Mouse (Mus musculus): ENCODE measurements at regions not wholly inside any gene's neighbourhood (a gene's known extent, or its start where the extent isn't known, plus 50 kb on each side); places are given as distances from the start of the nearest gene placed in this dataset.

- H3K9me3 ChIP-seq = no peaks in the 10 kb centered on the region
- no peak overlapping the region for H3K27ac ChIP-seq
- no peak overlapping the region for H3K4me3 ChIP-seq (replicated peaks)
- no peaks in the 10 kb centered on the region for H3K36me3 ChIP-seq
- H3K4me1 ChIP-seq (replicated peaks) = peaks cover 15% of the 10 kb centered on the region
- no peak overlapping the region for H3K4me2 ChIP-seq (replicated peaks)
- H3K9ac ChIP-seq (replicated peaks) = no peak overlapping the region
- ATAC-seq = no peak
- no peaks in the 10 kb centered on the region for H3K27me3 ChIP-seq
- 82% methylated on average over 5 of the region's 5 CpGs for WGBS
Measured at GRCm38 (mm10) chr3:50916305-50916854, 307.9 kb upstream of the Noct start.

- no peak overlapping the region for H3K9ac ChIP-seq (replicated peaks)
- no peak overlapping the region for H3K27ac ChIP-seq
- no peak for ATAC-seq
- 95% methylated on average over 10 of the region's 10 CpGs for WGBS
- no peaks in the 10 kb centered on the region for H3K27me3 ChIP-seq
- H3K4me1 ChIP-seq (replicated peaks) = peaks cover 7% of the 10 kb centered on the region
- no peak overlapping the region for H3K4me2 ChIP-seq (replicated peaks)
- no peaks in the 10 kb centered on the region for H3K36me3 ChIP-seq
- 0 out of 2 replicates have a peak, but pooled peaks cover 5% of the 10 kb centered on the region for H3K9me3 ChIP-seq
- H3K4me3 ChIP-seq (replicated peaks) = no peak overlapping the region
Measured at GRCm38 (mm10) chr3:50922347-50922746, 301.9 kb upstream of the Noct start.

GRCm38 (mm10) chr3:50922832-50923231 is 301.4 kb upstream of the Noct start:
- H3K27ac ChIP-seq = no peak overlapping the region

GRCm38 (mm10) chr3:50923327-50923726 is 300.9 kb upstream of the Noct start:
- 44% methylated on average over 7 of the region's 7 CpGs for WGBS
- no peaks in the 10 kb centered on the region for H3K27me3 ChIP-seq
- ATAC-seq = peak; percentile 89

More at GRCm38 (mm10) chr3:50922832-50923231, 301.4 kb upstream of the Noct start:
- Histone ChIP-seq H3K4me2 (replicated peaks) (no peak overlapping the region), H3K9ac (replicated peaks) (no peak overlapping the region), H3K9me3 (0 out of 2 replicates have a peak, but pooled peaks cover 5% of the 10 kb centered on the region), H3K4me1 (replicated peaks) (peaks cover 9% of the 10 kb centered on the region), H3K36me3 (no peaks in the 10 kb centered on the region), H3K27me3 (no peaks in the 10 kb centered on the region), H3K4me3 (replicated peaks) (no peak overlapping the region)
- no peak for ATAC-seq
- WGBS = 76% methylated on average over 5 of the region's 5 CpGs

GRCm38 (mm10) chr3:50927318-50927717 is 296.9 kb upstream of the Noct start:
- Histone ChIP-seq H3K27me3 (no peaks in the 10 kb centered on the region), H3K4me3 (replicated peaks) (no peak overlapping the region), H3K4me1 (replicated peaks) (peaks cover 12% of the 10 kb centered on the region), H3K36me3 (no peaks in the 10 kb centered on the region), H3K27ac (no peak overlapping the region), H3K9ac (replicated peaks) (no peak overlapping the region), H3K4me2 (replicated peaks) (no peak overlapping the region), H3K9me3 (0 out of 2 replicates have a peak, but pooled peaks cover 5% of the 10 kb centered on the region)
- ATAC-seq = no peak
- 83% methylated on average over 4 of the region's 4 CpGs for WGBS

More at GRCm38 (mm10) chr3:50923327-50923726, 300.9 kb upstream of the Noct start:
- Histone ChIP-seq H3K4me1 (replicated peaks) (peaks cover 9% of the 10 kb centered on the region), H3K9me3 (0 out of 2 replicates have a peak, but pooled peaks cover 5% of the 10 kb centered on the region), H3K9ac (replicated peaks) (no peak overlapping the region), H3K4me3 (replicated peaks) (no peak overlapping the region), H3K4me2 (replicated peaks) (no peak overlapping the region), H3K36me3 (no peaks in the 10 kb centered on the region), H3K27ac (no peak overlapping the region)

- H3K9ac ChIP-seq (replicated peaks) = no peak overlapping the region
- H3K27ac ChIP-seq = no peak overlapping the region
- WGBS = 100% methylated on average over 1 of the region's 1 CpGs
- peaks cover 14% of the 10 kb centered on the region; the same call in 1 of the 2 replicates for H3K4me1 ChIP-seq (replicated peaks)
- 0 out of 2 replicates have a peak, but pooled peaks cover 5% of the 10 kb centered on the region for H3K9me3 ChIP-seq
- no peak for ATAC-seq
- H3K4me3 ChIP-seq (replicated peaks) = no peak overlapping the region
- no peaks in the 10 kb centered on the region for H3K27me3 ChIP-seq
- H3K4me2 ChIP-seq (replicated peaks) = no peak overlapping the region
- no peaks in the 10 kb centered on the region for H3K36me3 ChIP-seq
Measured at GRCm38 (mm10) chr3:50929013-50929412, 295.2 kb upstream of the Noct start.

- WGBS = 78% methylated on average over 10 of the region's 10 CpGs
- Histone ChIP-seq H3K4me3 (replicated peaks) (no peak overlapping the region), H3K36me3 (no peaks in the 10 kb centered on the region)
Measured at GRCm38 (mm10) chr3:50932397-50933089, 291.7 kb upstream of the Noct start.

GRCm38 (mm10) chr3:50933090-50933443 is 291.2 kb upstream of the Noct start:
- WGBS = 61% methylated on average over 3 of the region's 3 CpGs
- H3K4me1 ChIP-seq (replicated peaks) = peaks cover 12% of the 10 kb centered on the region; the same call in 1 of the 2 replicates
- H3K4me2 ChIP-seq (replicated peaks) = no peak overlapping the region
- H3K9ac ChIP-seq (replicated peaks) = no peak overlapping the region
- H3K27ac ChIP-seq = peak overlapping the region; percentile 21; the same call in 1 of the 2 replicates
- no peak overlapping the region for H3K4me3 ChIP-seq (replicated peaks)
- no peaks in the 10 kb centered on the region for H3K36me3 ChIP-seq
- H3K27me3 ChIP-seq = no peaks in the 10 kb centered on the region
- no peaks in the 10 kb centered on the region for H3K9me3 ChIP-seq
- ATAC-seq = no peak

More at GRCm38 (mm10) chr3:50932397-50933089, 291.7 kb upstream of the Noct start:
- no peaks in the 10 kb centered on the region for H3K27me3 ChIP-seq
- peaks cover 12% of the 10 kb centered on the region; the same call in 1 of the 2 replicates for H3K4me1 ChIP-seq (replicated peaks)
- H3K4me2 ChIP-seq (replicated peaks) = no peak overlapping the region
- no peaks in the 10 kb centered on the region for H3K9me3 ChIP-seq
- peak overlapping the region; percentile 21; the same call in 1 of the 2 replicates for H3K27ac ChIP-seq
- ATAC-seq = no peak
- no peak overlapping the region for H3K9ac ChIP-seq (replicated peaks)

- Histone ChIP-seq H3K27ac (no peak overlapping the region), H3K9ac (replicated peaks) (no peak overlapping the region), H3K36me3 (no peaks in the 10 kb centered on the region), H3K4me2 (replicated peaks) (no peak overlapping the region), H3K27me3 (no peaks in the 10 kb centered on the region), H3K4me1 (replicated peaks) (no peaks in the 10 kb centered on the region), H3K9me3 (no peaks in the 10 kb centered on the region), H3K4me3 (replicated peaks) (no peak overlapping the region)
- 79% methylated on average over 5 of the region's 5 CpGs for WGBS
- ATAC-seq = no peak
Measured at GRCm38 (mm10) chr3:50939602-50940001, 284.6 kb upstream of the Noct start.

GRCm38 (mm10) chr3:50940656-50941055 is 283.6 kb upstream of the Noct start:
- Histone ChIP-seq H3K27me3 (no peaks in the 10 kb centered on the region), H3K9me3 (no peaks in the 10 kb centered on the region), H3K4me2 (replicated peaks) (no peak overlapping the region), H3K4me3 (replicated peaks) (no peak overlapping the region), H3K4me1 (replicated peaks) (no peaks in the 10 kb centered on the region), H3K36me3 (no peaks in the 10 kb centered on the region), H3K27ac (no peak overlapping the region; the same call in 1 of the 2 replicates), H3K9ac (replicated peaks) (no peak overlapping the region)
- no peak for ATAC-seq
- WGBS = 82% methylated on average over 3 of the region's 3 CpGs

GRCm38 (mm10) chr3:50953456-50953855 is 270.8 kb upstream of the Noct start:
- Histone ChIP-seq H3K9me3 (no peaks in the 10 kb centered on the region), H3K27ac (no peak overlapping the region), H3K9ac (replicated peaks) (no peak overlapping the region), H3K4me3 (replicated peaks) (no peak overlapping the region), H3K27me3 (no peaks in the 10 kb centered on the region), H3K4me1 (replicated peaks) (no peaks in the 10 kb centered on the region), H3K4me2 (replicated peaks) (no peak overlapping the region), H3K36me3 (no peaks in the 10 kb centered on the region)
- ATAC-seq = no peak
- WGBS = 77% methylated on average over 6 of the region's 6 CpGs

- H3K9me3 ChIP-seq = no peaks in the 10 kb centered on the region
- no peaks in the 10 kb centered on the region for H3K27me3 ChIP-seq
- H3K36me3 ChIP-seq = no peaks in the 10 kb centered on the region
- H3K27ac ChIP-seq = no peak overlapping the region
- WGBS = 93% methylated on average over 2 of the region's 2 CpGs
- no peak for ATAC-seq
- 0 out of 2 replicates have a peak, but pooled peaks cover 7% of the 10 kb centered on the region for H3K4me1 ChIP-seq (replicated peaks)
- no peak overlapping the region for H3K4me3 ChIP-seq (replicated peaks)
- H3K4me2 ChIP-seq (replicated peaks) = no peak overlapping the region
- H3K9ac ChIP-seq (replicated peaks) = no peak overlapping the region
Measured at GRCm38 (mm10) chr3:50970386-50970785, 253.9 kb upstream of the Noct start.

Data from midbrain, embryonic 13.5 days (tissue).